Mouse (Mus musculus): ENCODE measurements around the gene 3110082I17Rik.

Gene 3110082I17Rik

GRCm38 (mm10) chr5:139460384-139461067 lies at the start of gene 3110082I17Rik:
Gene 3110082I17Rik (minus strand): TSS chr5:139460527.
- DNase-seq = peak; percentile 99 to 100

- peak in 1 of 2 experiments; percentile 12 for DNase-seq
Measured at GRCm38 (mm10) chr5:139506207-139506606, 45.9 kb upstream of the 3110082I17Rik start.

GRCm38 (mm10) chr5:139505073-139505606 lies 44.8 kb upstream of the 3110082I17Rik start:
- DNase-seq = peak; percentile 91

GRCm38 (mm10) chr5:139502281-139502680 lies 42.0 kb upstream of the 3110082I17Rik start:
- DNase-seq = no peak

GRCm38 (mm10) chr5:139498791-139499190 lies 38.5 kb upstream of the 3110082I17Rik start:
- peak; percentile 30 to 52 for DNase-seq

GRCm38 (mm10) chr5:139496939-139497338 lies 36.6 kb upstream of the 3110082I17Rik start:
- DNase-seq = no peak

GRCm38 (mm10) chr5:139495019-139495669 lies 34.8 kb upstream of the 3110082I17Rik start:
- DNase-seq = peak; percentile 52 to 63

GRCm38 (mm10) chr5:139493690-139494089 lies 33.4 kb upstream of the 3110082I17Rik start:
- no peak for DNase-seq

- no peak for DNase-seq
Measured at GRCm38 (mm10) chr5:139491348-139491747, 31.0 kb upstream of the 3110082I17Rik start.

- DNase-seq = no peak
Measured at GRCm38 (mm10) chr5:139490131-139490530, 29.8 kb upstream of the 3110082I17Rik start.

- DNase-seq = peak; percentile 100
Measured at GRCm38 (mm10) chr5:139484185-139484814, 24.0 kb upstream of the 3110082I17Rik start, which contains the start of gene Zfand2a. Gene Zfand2a (minus strand): TSS chr5:139484549.

GRCm38 (mm10) chr5:139483171-139483848 lies 23.0 kb upstream of the 3110082I17Rik start:
- DNase-seq = no peak

GRCm38 (mm10) chr5:139480406-139480805 lies 20.1 kb upstream of the 3110082I17Rik start:
- no peak for DNase-seq

- DNase-seq = no peak
Measured at GRCm38 (mm10) chr5:139479088-139479487, 18.8 kb upstream of the 3110082I17Rik start.

GRCm38 (mm10) chr5:139474741-139475140 lies 14.4 kb upstream of the 3110082I17Rik start:
- DNase-seq = no peak

GRCm38 (mm10) chr5:139467998-139468397 lies 7.7 kb upstream of the 3110082I17Rik start:
- peak; percentile 39 to 53 for DNase-seq

- DNase-seq = no peak
Measured at GRCm38 (mm10) chr5:139466801-139467200, 6.5 kb upstream of the 3110082I17Rik start.

GRCm38 (mm10) chr5:139466373-139466772 lies 6.0 kb upstream of the 3110082I17Rik start:
- no peak for DNase-seq

- no peak for DNase-seq
Measured at GRCm38 (mm10) chr5:139464874-139465273, 4.5 kb upstream of the 3110082I17Rik start.

- no peak for DNase-seq
Measured at GRCm38 (mm10) chr5:139459938-139460337, 389 bp downstream of the 3110082I17Rik start.

- DNase-seq = no peak
Measured at GRCm38 (mm10) chr5:139457241-139457640, 3.1 kb downstream of the 3110082I17Rik start.

- no peak for DNase-seq
Measured at GRCm38 (mm10) chr5:139455166-139455565, 5.2 kb downstream of the 3110082I17Rik start.

GRCm38 (mm10) chr5:139453031-139453430 lies 7.3 kb downstream of the 3110082I17Rik start:
- DNase-seq = no peak

Measured in kidney, postnatal 4 days (tissue).